Mouse (Mus musculus): Measurements from ENCODE around the gene Gm44596.

Gm44596 gene

DNA sequence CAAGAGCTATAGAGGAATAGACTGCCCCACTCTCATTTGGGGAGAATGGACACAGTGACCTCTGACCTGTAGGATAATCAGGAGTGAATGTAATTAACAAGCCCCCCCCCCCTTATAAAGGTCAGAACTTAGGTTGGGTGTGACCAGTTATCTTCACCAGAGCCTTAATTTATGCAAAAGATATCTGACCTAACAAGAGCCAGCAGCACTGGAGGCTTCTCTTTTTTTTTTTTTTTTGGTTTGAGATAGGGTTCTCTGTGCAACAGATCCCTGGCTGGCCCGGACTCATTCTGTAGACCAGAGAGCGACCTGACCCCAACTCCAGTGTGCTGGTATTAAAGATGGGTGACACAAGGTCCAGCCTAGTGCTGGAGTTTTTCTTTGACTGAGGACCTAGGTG lies 54.0 kb downstream of the Gm44596 start:
- DNase-seq (ENCODE audit: low read depth, low spot score): no peak

DNA sequence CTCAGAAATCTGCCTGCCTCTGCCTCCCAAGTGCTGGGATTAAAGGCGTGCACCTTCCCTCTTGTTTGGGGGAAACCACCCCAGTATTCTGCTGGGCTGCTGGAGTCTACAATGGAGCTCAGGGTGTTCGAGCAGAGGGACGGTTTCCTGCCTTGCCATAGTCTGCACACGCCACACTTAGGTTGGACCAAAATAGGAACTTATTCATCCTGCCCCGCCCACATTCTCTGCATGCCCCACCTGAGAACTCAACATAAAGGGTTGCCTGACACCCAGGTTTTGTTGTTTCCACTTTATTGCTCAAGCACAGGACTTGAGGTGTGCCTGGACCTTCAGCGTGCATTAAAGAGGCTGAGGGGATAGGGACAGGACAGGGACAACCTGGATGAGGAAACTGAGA lies 54.5 kb downstream of the Gm44596 start:
- no peak for DNase-seq (ENCODE audit: low read depth, low spot score)

GRCm38 (mm10) chr6:128432356-128432915 lies 57.1 kb downstream of the Gm44596 start:
- DNase-seq (ENCODE audit: low read depth, low spot score): no peak

DNA sequence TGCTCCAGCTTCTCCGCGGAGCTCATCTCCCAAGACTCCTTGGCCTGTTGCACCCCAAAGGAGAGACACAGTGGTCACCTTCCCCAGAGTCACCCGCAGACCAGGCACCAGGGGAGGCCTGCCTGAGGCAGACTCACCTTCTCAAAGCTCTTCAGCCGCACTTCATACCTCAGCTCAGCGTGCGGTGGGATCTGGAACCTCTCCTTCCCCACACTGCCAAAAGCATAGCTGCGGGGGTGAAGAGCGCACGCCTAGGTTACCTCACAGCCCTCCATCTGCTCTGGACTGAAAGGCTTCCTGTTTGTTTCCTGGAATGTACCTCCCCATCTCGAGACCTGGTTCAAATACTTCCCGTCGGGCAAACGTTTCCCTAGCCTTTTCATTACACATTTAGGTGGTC lies 58.3 kb downstream of the Gm44596 start:
- DNase-seq (ENCODE audit: low read depth, low spot score): no peak

GRCm38 (mm10) chr6:128435474-128435873 lies 60.2 kb downstream of the Gm44596 start:
- DNase-seq (ENCODE audit: low read depth, low spot score): peak; percentile 59

DNA sequence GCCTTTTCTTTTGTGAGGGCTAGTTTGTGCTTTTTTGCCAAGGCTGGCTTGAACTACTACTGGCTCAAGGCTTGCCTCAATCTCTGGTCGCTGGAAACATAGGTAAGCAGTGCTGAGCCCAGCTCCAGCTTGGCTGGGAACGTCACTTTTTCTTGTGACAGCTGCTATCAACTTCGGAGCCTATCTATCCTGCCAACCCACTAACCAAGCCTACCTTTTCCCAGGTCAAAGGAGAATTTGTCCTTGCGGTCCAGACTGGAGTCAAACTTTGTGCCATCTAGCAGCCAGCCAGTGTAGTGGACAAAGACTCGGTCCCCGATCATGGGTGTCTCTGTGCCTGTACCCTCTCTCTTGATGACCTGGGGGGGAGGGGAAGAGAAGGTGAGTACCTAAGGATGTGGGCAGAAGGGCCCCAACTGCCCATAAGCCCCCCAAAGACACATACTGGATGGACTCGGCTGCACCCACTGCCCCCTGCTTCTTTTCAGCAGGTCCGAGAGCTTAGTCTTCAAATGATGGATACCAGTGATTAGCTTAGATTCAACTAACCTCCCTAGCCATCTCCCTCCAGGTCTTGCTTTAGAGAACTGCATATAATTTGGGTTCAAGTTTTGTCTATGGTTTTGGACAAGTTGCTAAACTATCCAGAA lies 61.2 kb downstream of the Gm44596 start:
- no peak for DNase-seq (ENCODE audit: low read depth, low spot score)

GRCm38 (mm10) chr6:128437288-128437687 lies 62.0 kb downstream of the Gm44596 start:
- DNase-seq (ENCODE audit: low read depth, low spot score): no peak

DNA sequence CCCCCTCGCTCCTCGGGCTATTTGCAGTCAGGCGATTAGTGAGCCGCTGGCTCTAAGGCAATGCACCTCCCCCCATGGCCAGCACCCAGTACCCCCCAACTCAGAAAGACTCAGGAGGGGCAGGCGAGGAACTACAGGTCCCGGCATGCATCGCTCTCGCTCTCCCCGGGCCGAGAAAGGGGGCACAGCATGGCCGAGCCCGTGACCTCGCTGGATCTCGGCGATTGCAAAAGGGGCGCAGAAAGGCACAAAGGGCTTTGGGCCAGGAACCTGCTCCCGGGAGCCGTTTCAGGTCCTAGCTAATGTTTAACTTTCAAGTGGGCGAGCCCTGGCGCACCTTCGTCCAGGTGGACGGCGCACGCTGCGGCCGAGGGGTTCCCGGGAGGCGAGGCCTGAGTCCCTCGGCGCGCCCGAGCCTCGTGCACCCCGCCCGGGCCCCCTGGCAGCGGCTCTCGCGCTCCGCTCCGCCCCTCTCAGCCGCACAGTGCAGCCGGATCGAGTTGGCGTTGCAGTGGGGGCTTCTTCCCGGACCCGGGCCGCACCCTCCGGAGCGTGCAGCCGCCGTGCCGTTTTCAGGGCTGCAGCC lies 62.5 kb downstream of the Gm44596 start:
- DNase-seq (ENCODE audit: low read depth, low spot score): peak; percentile 58

DNA sequence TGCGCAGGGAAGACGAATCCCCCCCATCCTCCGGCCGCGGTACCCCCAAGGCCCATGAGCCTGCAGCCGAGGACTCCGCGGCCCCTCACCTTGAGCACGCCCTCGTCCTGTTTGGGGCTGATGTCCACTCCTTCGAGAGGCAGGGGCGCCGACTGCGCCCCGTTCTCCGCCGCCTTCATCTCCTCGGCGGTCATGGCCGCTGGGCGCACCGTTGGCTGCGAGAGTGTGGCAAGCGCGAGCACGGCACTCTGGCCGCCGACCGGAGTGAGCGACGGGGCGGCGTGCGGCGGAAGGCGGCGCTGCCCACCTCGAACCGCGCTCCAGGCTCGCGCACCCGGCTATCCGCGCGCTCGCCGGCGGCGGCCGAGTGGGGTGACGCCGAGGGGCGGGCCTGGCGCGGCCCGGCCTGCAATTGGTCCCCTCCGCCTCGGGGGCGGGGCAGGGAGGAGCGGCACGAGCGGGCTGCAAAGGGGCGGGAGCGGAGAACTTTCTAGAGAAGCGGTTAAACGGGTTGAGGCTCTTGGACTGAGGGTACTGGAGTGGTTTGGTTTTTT lies 63.1 kb downstream of the Gm44596 start, which contains the start of gene Fkbp4:
Fkbp4 (minus strand) TSS at position 361 of the 554 bp plus-strand sequence.
- DNase-seq (ENCODE audit: low read depth, low spot score): peak; percentile 89

DNA sequence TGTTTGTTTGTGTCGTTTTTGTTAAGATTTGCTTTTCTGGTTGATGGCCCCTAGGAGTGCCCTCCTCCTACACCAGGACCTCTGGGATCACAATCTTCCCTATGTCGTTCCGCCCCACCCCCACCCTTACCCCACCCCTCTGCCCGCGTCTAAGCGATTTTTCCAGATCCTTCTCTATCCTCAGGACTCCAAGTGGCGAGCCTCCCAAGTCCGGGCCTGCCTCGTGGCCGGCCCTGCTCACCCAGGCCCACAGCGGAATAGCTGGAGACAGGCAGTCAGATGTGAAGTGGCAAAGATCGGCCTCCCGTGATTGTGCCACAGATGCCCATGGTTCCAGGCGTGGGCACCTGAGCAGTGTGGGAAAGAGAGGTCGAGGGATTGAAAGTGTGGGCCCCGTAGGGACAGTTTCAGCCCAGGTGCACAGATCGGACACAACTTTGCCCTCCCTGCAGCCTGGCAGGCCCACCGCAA lies 63.6 kb downstream of the Gm44596 start:
- DNase-seq (ENCODE audit: low read depth, low spot score): no peak

DNA sequence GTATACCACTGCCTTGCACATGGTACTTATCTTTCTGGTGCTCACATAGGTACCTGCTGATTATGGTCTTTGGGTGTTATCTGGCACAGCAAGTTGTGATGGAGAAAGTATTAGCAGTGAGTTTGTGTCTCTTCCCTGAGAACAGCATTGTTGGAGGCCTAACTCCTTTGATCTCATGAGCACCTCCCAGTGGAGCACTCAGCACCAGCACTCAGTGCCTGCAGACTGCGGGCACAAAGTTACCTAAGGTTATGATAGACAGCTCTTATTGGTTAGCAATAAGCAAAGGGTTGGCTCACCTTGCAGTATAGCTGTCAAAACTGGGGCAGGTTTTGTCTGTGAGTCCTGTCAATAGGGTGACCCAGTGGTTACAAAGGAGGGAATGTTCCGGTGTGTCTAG lies 64.9 kb downstream of the Gm44596 start:
- peak; percentile 20 for DNase-seq (ENCODE audit: low read depth, low spot score)

DNA sequence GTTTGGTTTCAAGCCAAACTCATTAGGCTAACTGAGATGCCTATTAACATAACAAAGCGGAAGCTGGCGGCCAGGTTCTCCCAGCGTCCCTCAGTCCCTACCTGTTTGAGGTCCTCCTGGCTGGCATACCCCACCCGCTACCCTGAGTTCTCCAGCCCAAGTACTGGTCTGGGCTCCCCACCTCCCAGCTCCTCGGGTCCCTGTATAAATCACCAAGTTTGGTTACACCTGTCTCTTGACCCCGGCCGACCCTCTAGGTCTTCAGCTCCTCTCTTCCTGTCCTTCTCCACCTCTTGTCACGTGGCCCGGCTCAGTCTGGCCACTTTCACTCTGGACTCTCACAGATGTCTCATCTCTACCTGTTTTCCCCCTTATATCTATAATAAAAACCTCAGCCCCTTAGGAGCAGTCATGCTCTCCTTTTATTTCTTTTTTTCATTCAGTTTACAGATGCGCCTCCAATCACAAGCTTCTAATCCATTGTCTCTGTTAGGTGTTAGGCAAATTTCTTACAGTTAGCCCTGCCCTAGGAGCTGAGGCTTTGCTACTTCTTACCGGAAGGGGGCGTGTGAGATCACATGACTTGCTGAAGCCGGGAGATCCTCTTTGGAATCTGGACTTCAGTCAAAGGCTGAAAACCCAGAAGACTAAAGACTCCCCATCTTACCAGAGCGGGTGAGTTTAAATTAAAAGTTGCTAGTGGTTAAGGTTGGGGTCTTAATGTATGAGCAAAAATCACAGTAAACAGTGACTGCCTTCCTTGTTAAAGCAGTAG lies 70.6 kb downstream of the Gm44596 start:
- DNase-seq (ENCODE audit: low read depth, low spot score): peak; percentile 67

DNA sequence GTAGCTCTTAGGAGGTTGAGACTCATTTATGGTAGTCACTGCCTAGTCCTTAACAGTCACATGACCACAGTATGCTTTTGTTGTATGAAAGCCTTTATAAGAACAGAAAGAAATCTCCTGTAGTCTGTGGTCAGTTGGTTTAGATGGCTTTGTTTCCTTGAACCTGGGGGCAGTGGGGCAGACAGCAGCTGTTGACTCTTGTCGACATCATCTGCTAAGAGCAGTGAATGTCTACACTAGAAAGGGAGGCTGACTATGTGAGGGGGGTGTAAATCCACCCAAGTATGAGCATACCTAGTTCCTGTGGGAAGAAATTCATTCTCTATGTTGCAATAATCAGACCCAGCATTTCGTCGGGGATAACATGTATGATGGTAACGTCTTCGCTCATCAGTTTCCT lies 71.8 kb downstream of the Gm44596 start:
- DNase-seq (ENCODE audit: low read depth, low spot score): no peak

DNA sequence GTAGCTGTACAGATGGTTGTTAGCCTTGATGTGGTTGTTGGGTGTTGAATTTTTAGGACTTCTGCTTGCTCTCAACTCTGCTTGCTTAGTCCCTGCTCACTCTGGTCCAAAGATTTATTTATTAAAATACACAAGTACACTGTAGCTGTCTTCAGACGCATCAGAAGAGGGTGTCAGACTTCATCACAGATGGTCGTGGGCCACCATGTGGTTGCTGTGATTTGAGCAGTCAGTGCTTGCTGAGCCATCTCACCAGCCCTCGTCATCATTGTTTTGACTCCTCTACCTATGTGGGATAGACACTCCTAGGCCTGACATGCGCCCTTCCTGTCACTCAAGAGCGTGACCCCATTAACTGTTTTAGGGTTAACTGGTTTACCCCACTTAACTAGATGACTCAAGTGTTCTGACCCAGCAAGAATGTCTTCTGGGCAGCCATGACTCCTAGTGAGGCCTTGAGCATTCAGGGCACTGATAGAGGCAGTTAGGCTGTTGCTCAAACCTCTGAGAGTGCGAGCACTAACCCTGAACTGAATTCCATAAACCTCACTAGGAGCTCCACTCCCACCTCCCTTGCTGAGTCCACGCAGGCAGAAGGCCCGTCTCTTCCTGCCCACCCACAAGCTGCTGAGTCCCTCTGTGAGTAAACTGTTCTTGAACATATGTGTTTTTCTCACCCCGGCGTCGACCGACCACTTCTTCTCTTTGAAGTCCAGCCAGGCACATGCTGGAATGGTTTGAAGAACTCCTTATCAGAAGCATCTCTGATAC lies 80.7 kb downstream of the Gm44596 start:
- DNase-seq (ENCODE audit: low read depth, low spot score): no peak
